Mouse (Mus musculus): Measurements from ENCODE around the gene Ugt2b34.
"Not testable (repeated sequence)": the region's sequence is repeated elsewhere in the genome, so short reads cannot be mapped to it uniquely, and the experiment has no call there.

Gene Ugt2b34

DNA sequence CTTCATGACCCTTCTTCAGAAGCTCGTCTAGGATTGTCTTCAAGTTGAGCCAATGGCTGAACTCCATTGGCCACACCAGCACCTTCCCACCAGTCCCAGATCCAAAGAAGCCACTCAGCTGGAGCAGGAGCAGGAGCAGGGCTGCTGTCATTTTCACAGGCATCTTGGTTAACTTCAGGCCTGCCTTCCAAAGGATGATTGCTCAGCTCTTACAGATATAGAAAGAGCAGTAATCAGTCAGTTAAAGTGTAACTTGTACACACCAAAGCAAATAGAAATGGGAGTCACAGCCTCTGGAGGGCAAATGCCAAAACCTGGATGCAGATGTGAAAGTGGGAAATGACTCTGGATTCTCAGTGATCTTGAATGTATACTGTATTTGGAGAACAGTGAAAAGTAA lies at the start of gene Ugt2b34:
Gene Ugt2b34, minus strand, starts transcription at position 180 of the 400 bp plus-strand sequence.
- DNase-seq (ENCODE audit: low read depth, low spot score): no peak

DNA sequence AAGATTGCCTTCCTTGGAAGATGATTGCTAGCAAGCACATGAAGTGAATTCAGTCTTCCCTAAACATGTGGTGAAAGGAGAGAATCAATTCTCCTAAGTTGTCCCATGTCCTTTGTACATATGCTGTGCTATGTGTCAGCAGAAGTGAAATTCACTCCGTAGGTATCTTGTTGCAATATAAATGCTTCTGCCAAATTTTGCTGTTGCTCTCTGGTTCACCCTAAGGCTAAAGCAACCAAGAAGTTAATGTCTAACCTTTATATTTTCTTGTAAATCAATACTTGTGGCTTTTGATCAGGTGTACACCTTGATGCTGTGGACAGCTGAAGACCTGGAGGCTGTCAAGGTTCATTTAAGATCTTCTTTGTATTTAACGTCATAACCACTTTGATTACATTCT lies 35.4 kb upstream of the Ugt2b34 start:
- DNase-seq (ENCODE audit: low read depth, low spot score): no peak

DNA sequence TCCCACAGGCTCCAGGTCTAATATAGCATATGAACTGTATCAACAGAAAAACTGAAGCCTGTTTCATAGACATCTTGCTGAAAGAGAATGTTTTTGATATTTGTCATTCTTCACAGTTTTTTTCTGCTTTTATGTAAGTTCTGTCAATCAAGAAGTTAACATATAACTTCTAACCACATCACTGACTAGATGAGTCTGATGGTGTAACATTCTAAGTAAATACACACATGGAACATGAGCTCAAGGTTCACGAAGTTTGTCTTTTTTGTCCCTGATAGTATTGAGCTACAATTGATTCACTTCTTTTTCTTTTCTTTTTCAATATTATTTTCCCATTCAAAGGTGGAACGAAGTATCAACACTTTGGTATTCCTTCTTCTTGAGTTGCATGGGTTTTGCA lies 19.7 kb upstream of the Ugt2b34 start, which contains the start of gene Ugt2b1:
Gene Ugt2b1, minus strand, starts transcription at position 105 of the 400 bp plus-strand sequence.
- no peak for DNase-seq (ENCODE audit: low read depth, low spot score)

DNA sequence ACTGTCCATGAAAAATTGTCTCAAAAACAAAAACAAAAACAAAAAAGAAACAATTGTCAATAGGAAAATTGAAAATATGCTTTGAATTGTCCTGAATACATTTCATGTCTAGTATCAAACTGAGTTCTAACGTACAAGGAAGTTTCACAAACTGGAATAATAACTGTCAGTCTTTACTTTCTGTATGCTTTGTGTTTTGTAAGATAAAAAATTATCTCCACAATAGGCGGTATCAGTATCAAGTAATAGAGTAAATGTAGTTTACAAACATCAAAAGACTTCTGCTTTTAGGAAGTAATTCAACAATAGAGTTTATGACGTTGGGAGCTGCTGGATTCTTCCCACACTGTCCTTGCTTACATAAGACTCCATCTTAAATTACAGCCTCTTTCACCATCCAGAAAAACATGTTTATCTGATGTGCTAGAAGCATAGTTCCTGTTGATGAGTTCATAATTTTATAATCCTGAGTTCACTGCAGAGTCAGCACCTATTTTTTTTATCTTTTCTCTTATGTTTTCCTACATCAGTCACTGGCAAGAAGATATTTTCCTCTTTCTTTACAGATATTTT lies 14.0 kb upstream of the Ugt2b34 start:
- no peak for DNase-seq (ENCODE audit: low read depth, low spot score)

DNA sequence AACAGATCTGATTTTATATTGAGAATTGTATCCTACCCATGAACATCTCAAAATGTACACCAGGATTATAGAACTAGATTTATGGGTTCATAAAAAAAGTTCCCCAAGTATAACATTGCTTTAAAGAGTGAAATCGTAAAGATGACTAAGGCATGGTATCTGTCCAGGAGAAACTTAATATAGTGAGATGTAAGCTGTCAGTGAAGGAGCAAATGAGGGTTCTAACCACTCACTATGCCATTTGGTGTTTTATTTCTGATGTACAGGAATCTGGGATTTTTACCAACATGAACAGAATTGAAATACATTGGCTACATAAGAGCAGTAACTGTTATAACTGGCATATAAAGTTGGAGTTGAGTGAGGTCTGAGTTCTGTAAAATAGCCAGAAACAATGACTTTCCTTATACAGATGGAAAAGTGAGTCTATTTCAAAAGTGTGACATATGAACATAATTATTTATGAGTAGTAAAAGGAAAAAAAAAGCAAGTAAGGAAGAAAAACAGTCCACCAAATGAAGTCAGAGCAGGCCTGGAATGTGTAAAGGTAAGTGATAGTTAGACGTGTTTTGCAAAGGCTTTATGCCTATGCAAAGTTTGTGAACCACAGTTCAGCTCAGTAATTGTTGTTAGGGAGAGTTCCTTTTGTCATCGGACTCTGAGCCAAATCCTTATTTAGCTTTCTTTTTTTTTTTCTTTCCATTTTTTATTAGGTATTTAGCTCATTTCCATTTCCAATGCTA lies 4.8 kb upstream of the Ugt2b34 start:
- no peak for DNase-seq (ENCODE audit: low read depth, low spot score)

DNA sequence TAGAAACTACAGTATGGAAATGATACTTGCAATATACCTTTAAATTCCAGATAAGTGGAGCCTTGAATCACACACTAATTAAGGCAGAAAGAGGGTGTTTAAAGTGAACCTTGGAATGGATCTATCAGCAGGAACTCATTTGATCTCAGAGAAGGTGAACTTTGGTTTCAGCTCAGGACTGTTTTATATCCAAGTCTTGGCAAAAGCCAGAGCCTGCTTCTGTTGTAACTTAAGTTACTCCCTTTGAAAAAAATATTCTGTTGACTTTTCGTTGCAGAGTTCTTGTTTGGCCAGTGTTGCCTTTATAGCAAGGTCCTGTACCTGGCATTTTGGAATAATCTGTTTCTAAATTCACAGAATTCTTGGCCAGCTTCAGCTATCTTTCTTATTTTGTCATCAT lies 4.0 kb upstream of the Ugt2b34 start:
- DNase-seq (ENCODE audit: low read depth, low spot score): no peak

DNA sequence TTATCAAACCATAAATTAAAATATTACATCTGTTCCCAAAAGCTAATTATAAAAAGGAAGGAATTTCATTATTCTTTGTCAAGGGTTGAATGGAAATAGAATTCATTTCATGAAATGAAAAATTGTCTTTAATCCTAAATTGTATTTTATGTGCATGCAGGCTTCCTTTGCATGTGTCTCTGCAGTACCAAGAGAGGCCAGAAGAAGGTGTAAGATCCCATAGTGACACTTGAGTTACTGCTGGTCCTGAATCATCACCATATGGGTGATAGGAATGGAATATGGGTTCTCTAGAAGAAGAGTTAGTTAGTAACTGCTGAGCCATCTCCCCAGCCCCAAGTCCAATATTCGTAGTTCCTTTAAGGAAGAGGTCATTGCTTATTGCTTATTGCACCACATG lies 16.8 kb downstream of the Ugt2b34 start:
- DNase-seq (ENCODE audit: low read depth, low spot score): no peak

DNA sequence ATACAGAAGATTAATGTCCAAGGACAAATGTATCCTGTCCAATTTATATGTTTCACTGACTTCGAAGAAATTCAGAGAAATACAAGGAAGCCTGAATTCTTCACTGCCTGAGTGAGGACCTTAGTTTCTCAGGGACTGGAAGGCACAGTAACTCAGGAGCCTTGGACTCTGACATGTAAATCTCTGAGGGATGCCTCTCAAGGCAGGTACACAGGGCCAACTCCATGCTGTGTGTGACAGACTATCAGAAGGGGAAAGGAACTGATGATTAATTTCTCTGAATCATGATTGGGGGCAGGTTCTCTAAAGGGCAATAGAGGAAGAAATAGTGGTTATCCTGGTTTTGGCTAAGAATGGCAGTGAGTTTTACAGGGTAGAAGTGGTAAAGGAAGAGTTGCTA lies 18.3 kb downstream of the Ugt2b34 start:
- no peak for DNase-seq (ENCODE audit: low read depth, low spot score)

DNA sequence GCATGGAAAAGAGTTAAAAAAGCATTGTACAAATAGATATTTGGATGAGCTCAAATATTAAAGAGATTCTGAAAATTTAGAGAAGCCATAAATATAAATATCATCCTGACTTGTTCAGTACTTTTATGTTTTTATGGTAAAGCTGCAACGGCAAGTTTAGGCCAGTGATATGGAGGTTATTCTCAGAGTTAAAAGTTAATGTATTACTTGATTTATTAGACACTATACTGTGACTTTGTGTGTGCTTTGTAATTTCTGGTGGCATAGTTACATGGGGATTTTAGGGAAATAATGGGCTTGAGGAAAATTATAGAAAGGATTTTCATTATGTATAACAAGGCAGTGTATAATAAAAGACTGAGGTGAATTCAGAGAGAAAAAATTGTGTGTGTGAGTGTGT lies 19.7 kb downstream of the Ugt2b34 start:
- no peak for DNase-seq (ENCODE audit: low read depth, low spot score)

DNA sequence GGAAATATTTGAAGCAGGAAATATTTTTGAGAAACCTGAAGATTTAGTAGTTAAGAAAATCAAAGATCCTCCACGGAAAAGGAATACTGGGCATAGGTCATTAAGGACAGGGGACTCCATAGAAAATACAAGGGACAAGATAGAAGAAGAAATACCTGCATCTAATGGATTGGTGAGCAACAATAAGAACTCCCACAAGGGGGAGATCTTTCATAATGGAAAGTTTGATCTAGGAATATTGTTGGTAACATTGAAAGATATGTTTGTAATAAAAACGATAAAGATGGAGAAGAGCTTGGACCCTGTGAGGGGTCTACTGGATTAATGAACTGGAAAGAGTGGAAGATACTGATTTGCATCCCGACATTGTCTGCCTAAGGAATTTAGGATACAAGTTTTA lies 20.1 kb downstream of the Ugt2b34 start:
- DNase-seq (ENCODE audit: low read depth, low spot score): no peak

DNA sequence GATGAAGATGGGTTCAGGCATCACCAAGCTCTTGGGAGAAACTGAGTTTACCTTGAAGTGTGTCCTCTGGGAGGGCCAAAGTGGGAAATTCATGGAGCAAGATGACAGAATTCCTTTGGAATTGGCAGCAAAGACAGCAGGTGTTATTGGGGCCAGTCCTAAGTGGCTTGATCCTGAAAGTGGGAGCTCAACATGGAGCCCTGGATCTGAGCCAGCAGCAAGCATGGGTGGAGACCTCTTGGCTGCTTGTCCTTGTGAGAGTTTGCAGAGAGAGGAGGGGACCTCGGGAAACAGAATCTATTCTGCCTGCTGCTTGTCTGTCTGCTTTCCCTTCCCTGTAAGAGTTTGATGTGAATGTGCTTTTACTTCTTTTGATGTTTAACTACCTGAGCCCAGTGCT lies 34.9 kb downstream of the Ugt2b34 start:
- no peak for DNase-seq (ENCODE audit: low read depth, low spot score)

DNA sequence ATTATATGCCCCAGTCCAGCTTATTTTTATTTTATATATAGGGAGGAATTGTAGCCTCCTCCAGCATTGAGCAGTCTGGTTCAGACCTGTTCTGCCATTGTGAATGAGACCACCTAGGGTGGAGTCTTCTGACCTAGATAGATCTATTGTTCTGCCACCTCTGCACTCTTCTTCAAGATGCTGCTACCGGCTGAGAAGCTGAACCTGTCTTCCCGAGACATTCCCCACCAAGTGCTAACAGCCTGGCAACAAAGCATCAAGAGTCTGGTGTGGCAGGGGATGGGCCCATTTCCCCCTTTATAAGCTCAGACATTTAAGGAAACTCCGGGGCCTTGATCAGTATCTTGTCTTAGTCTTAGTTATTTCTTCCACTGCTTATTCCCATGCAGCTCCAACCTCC lies 48.4 kb downstream of the Ugt2b34 start:
- no peak for DNase-seq (ENCODE audit: low read depth, low spot score)

DNA sequence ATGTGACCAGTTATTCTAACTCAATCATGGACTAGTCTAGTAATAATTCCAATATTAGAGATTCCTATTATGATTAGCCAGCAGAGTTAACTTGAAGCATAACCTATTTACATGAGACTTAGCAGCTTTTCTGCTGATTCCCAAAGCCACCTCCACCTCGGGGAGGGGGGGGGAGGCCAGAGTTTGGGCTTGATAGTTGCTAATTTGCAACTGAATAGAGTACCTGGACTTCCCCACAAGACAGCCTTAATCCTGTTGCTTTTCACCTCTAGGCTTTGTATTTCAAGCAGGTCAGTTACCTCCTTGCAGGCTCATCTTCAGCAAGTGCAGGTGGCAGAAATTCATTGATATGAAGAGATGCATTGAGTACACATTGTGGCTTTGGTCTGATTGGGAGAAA lies 49.1 kb downstream of the Ugt2b34 start:
- DNase-seq (ENCODE audit: low read depth, low spot score): no peak

DNA sequence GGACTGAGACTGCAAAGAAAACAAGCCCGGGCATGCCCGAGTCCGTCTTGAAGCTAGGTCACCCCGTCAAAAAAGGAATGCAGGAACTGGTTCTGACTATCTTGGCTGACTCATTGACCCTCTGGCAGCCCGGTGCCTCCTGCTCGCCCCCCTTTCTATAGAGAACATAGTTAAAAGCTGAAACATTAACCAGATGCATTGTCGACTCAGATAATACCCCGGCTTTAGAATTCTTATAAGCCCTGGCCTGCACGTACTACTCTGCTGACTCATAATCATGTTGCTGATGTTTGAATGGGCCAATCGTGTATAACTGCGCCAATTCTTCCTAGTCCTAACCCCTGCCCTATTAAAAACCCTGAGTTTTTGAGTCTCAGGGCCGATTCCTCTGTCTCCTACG lies 50.2 kb downstream of the Ugt2b34 start:
- not testable (repeated sequence) for DNase-seq (ENCODE audit: low read depth, low spot score)

DNA sequence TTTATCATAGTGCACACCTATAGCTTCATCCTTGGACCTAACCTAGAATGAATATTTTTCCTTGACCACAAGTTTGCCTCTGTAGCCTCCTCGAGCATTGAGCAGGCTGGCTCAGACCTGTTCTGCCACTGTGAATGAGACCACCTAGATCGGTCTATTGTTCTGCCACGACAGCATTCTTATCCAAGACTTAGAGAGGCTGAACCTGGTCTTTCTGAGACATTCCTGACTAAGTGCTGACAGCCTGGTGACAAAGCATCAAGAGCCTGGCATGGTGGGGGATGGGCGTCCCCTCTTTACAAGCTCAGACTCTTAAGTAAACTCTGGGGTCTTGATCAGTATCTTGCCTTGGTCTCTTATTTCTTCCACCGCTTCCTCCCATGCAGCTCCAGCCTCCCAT lies 55.1 kb downstream of the Ugt2b34 start:
- no peak for DNase-seq (ENCODE audit: low read depth, low spot score)

DNA sequence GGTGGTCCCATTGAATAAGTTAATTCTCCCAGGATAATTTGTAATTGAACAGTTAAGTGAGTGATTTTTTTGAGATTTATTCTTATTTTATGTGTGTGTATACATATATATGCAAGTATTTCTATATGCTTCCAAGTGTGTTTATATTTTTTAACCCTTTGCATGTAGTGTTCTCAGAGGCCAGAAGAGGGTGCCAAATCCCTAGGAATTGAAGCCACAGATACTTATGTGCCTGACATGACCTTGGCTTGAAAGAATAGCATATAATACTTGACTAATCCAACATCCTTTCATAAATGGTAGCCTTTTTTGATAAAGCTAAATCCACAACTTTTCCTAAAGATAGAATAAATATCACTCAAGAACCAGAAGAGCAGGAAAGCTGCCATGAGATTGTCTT lies 56.6 kb downstream of the Ugt2b34 start:
- DNase-seq (ENCODE audit: low read depth, low spot score): no peak

DNA sequence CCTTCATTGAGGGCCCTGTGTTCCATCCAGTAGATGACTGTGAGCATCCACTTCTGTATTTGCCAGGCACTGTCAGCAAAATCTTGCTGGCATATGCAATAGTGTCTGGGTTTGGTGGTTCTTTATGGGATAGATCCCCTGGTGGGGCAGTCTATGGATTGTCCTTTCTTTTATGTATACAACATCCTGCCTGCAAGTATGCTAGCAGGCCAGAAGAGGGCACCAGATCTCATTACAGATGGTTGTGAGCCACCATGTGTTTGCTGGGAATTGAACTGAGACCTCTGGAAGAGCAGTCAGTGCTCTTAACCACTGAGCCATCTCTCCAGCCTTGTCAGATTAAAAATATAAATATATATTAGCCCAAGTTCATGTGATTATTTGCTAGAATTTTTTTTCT lies 65.5 kb downstream of the Ugt2b34 start:
- DNase-seq (ENCODE audit: low read depth, low spot score): not testable (repeated sequence)

DNA sequence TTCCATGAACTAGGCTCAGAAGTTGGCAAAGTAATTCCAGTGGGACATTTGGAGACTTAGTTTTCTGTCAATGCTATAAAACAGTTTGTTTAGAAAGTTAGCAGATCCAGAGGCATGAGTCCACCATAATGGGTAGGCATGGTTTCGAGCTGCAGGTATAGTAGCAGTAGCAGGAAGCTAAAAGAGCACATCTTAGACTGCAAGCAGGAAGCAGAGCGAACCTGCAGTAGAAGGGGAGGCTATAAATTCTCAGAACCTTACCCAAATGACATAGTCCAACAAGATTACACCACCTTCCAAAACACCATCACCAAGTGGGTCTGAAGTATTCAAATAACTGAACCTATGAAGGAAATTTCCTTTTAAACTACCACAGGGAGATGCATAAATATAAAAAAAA lies 66.5 kb downstream of the Ugt2b34 start:
- DNase-seq (ENCODE audit: low read depth, low spot score): no peak
